Mouse (Mus musculus) heart, embryonic 14.5 days (tissue): Measurements from ENCODE around the gene Col9a2. TPM values are rescaled to one million over a fixed set of nuclear protein-coding genes. Genes with fewer than 3 reads are reported as not detected.

ENCODE experiments used
- ATAC-seq: fragments of 200-750 bp; cut with Nextera tagmentation; 2 replicates; pipeline ENCODE4 v1.8.0; 2017; ENCODE audit warnings: low read depth, moderate TSS enrichment; ENCODE audit not compliant: insufficient number of reproducible peaks, insufficient read depth, low FRiP score
- H3K27ac ChIP-seq, 2 experiments: fragments of 200-500 bp in 1 of 2; fragments of 300-500 bp in 1 of 2; sonication (generic) in 1 of 2; replicated peaks in 1 of 2; 2 replicates each; pipeline ENCODE4 v1.5.1; 2012 to 2014; ENCODE audit warnings: low read depth in 2 of 2, low read length in 2 of 2, control low read depth in 1 of 2, mild to moderate bottlenecking in 1 of 2, mixed read lengths in 1 of 2; ENCODE audit not compliant: control insufficient read depth in 1 of 2, insufficient read depth in 1 of 2
- H3K27me3 ChIP-seq: fragments of 300-500 bp; sonication (generic); 2 replicates; pipeline ENCODE4 v1.6.1; 2014; ENCODE audit warnings: mild to moderate bottlenecking, low read length, control low read depth; ENCODE audit not compliant: control insufficient read depth, insufficient read depth
- H3K36me3 ChIP-seq: fragments of 300-500 bp; sonication (generic); 2 replicates; pipeline ENCODE4 v1.6.1; 2014; ENCODE audit warnings: mild to moderate bottlenecking, control low read depth, low read length, mixed read lengths; ENCODE audit not compliant: control insufficient read depth, insufficient read depth
- H3K4me1 ChIP-seq, 2 experiments: fragments of 200-500 bp in 1 of 2; fragments of 300-500 bp in 1 of 2; sonication (generic) in 1 of 2; 2 replicates each; pipeline ENCODE4 v1.6.1; 2012 to 2014; ENCODE audit warnings: low read length in 2 of 2, control low read depth in 1 of 2, mixed read lengths in 1 of 2; ENCODE audit not compliant: control insufficient read depth in 2 of 2, insufficient read depth in 2 of 2
- H3K4me2 ChIP-seq: fragments of 300-500 bp; sonication (generic); 2 replicates; pipeline ENCODE4 v1.6.1; 2014; ENCODE audit warnings: mild to moderate bottlenecking, low read length
- H3K4me3 ChIP-seq, 2 experiments: fragments of 200-500 bp in 1 of 2; fragments of 300-500 bp in 1 of 2; sonication (generic) in 1 of 2; 2 replicates each; pipeline ENCODE4 v1.5.1; 2012 to 2014; ENCODE audit warnings: low read length in 2 of 2, mild to moderate bottlenecking in 2 of 2, control low read depth in 1 of 2, low read depth in 1 of 2, moderate library complexity in 1 of 2; ENCODE audit not compliant: control insufficient read depth in 1 of 2, insufficient read depth in 1 of 2
- H3K9ac ChIP-seq: fragments of 300-500 bp; sonication (generic); 2 replicates; pipeline ENCODE4 v1.6.1; 2014; ENCODE audit warnings: mild to moderate bottlenecking, low read length
- H3K9me3 ChIP-seq: fragments of 300-500 bp; sonication (generic); 2 replicates; pipeline ENCODE4 v1.6.1; 2016; ENCODE audit warnings: low read length, control low read depth; ENCODE audit not compliant: control insufficient read depth
- WGBS: fragments of 180-500 bp; shearing (Covaris S2); extraction: QIAGEN DNeasy Blood & Tissue Kit; methylation state at CpG from one replicate; pipeline ENCODE4 v1.1.7; 2014; 5-methylcytosine and 5-hydroxymethylcytosine counted together
- polyA plus RNA-seq: library from polyadenylated mRNA; unstranded; fragments of >200 nt; fragmentation: Nextera tagmentation; extraction: Ambion mirVana; gene quantifications from 2 replicates; pipeline ENCODE4 v1.2.1, GENCODE M21; 2014

The Col9a2 gene
- polyA plus RNA-seq, 1 experiment from 2014 or later: 6.5 TPM

GRCm38 (mm10) chr4:121003611-121004091 is 35.5 kb upstream of the Col9a2 start:
- peak overlapping the region; percentile 10; the same call in 1 of the 2 replicates for H3K9ac ChIP-seq
- no peak for ATAC-seq
- H3K4me1 ChIP-seq: peaks cover 12 to 41% of the 10 kb centered on the region in 2 experiments
- H3K36me3 ChIP-seq: no peaks in the 10 kb centered on the region
- no peak overlapping the region for H3K4me3 ChIP-seq
- WGBS: 30% methylated on average over 3 of the region's 3 CpGs
- peak overlapping the region; percentile 41 for H3K4me2 ChIP-seq
- H3K27me3 ChIP-seq: no peaks in the 10 kb centered on the region
- H3K9me3 ChIP-seq: no peaks in the 10 kb centered on the region
- peak overlapping the region; percentile 70 to 76 for H3K27ac ChIP-seq

GRCm38 (mm10) chr4:121004679-121005078 is 34.5 kb upstream of the Col9a2 start:
- Histone ChIP-seq H3K4me3 (no peak overlapping the region), H3K27me3 (no peaks in the 10 kb centered on the region), H3K4me1 (peaks cover 12 to 45% of the 10 kb centered on the region in 2 experiments), H3K9ac (no peak overlapping the region), H3K27ac (peak overlapping the region; percentile 28 to 76), H3K4me2 (peak overlapping the region; percentile 41), H3K36me3 (no peaks in the 10 kb centered on the region), H3K9me3 (no peaks in the 10 kb centered on the region)
- ATAC-seq: peak; percentile 52; the same call in 1 of the 2 replicates
- WGBS: 19% methylated on average over 4 of the region's 4 CpGs

GRCm38 (mm10) chr4:121007006-121007405 is 32.2 kb upstream of the Col9a2 start:
- Histone ChIP-seq H3K9ac (no peak overlapping the region), H3K4me3 (no peak overlapping the region), H3K36me3 (no peaks in the 10 kb centered on the region), H3K27ac (no peak overlapping the region), H3K4me2 (no peak overlapping the region), H3K4me1 (peaks cover 14 to 39% of the 10 kb centered on the region in 2 experiments), H3K9me3 (no peaks in the 10 kb centered on the region), H3K27me3 (no peaks in the 10 kb centered on the region)
- no peak for ATAC-seq

- no peak for ATAC-seq
- H3K4me2 ChIP-seq: no peak overlapping the region
- no peaks in the 10 kb centered on the region for H3K27me3 ChIP-seq
- H3K27ac ChIP-seq: no peak overlapping the region
- no peaks in the 10 kb centered on the region for H3K36me3 ChIP-seq
- H3K4me3 ChIP-seq: no peak overlapping the region
- H3K4me1 ChIP-seq: peaks cover 9 to 28% of the 10 kb centered on the region in 2 experiments
- no peaks in the 10 kb centered on the region for H3K9me3 ChIP-seq
- 62% methylated on average over 3 of the region's 3 CpGs for WGBS
- no peak overlapping the region for H3K9ac ChIP-seq
Measured at GRCm38 (mm10) chr4:121008071-121008745, 31.0 kb upstream of the Col9a2 start.

- 60% methylated on average over 5 of the region's 5 CpGs for WGBS
- Histone ChIP-seq H3K4me3 (no peak overlapping the region), H3K4me1 (peaks cover 7 to 20% of the 10 kb centered on the region in 2 experiments), H3K9me3 (no peaks in the 10 kb centered on the region), H3K27me3 (no peaks in the 10 kb centered on the region), H3K36me3 (no peaks in the 10 kb centered on the region), H3K9ac (no peak overlapping the region), H3K27ac (no peak overlapping the region), H3K4me2 (no peak overlapping the region)
- no peak for ATAC-seq
Measured at GRCm38 (mm10) chr4:121009151-121009550, 30.0 kb upstream of the Col9a2 start.

GRCm38 (mm10) chr4:121010770-121011549 is 28.2 kb upstream of the Col9a2 start:
- H3K9ac ChIP-seq: no peak overlapping the region
- 83% methylated on average over 11 of the region's 11 CpGs for WGBS
- no peak overlapping the region for H3K4me3 ChIP-seq
- no peaks in the 10 kb centered on the region for H3K36me3 ChIP-seq
- ATAC-seq: no peak
- H3K27me3 ChIP-seq: no peaks in the 10 kb centered on the region
- peaks cover 4 to 24% of the 10 kb centered on the region in 2 experiments; a peak in 3 of 4 replicates for H3K4me1 ChIP-seq
- H3K4me2 ChIP-seq: no peak overlapping the region
- no peak overlapping the region; a peak in 1 of 4 replicates for H3K27ac ChIP-seq
- H3K9me3 ChIP-seq: no peaks in the 10 kb centered on the region

GRCm38 (mm10) chr4:121014594-121015267 is 24.5 kb upstream of the Col9a2 start:
- Histone ChIP-seq H3K27me3 (no peaks in the 10 kb centered on the region), H3K4me2 (peak overlapping the region; percentile 85), H3K27ac (no peak overlapping the region), H3K36me3 (no peaks in the 10 kb centered on the region), H3K4me3 (0 out of 4 replicates have a peak overlapping the region, but pooled peaks of 1 of the 2 experiments have one; percentile 5), H3K9me3 (no peaks in the 10 kb centered on the region), H3K9ac (peak overlapping the region; percentile 25; the same call in 1 of the 2 replicates), H3K4me1 (peaks cover 6 to 33% of the 10 kb centered on the region in 2 experiments; a peak in 3 of 4 replicates)
- 44% methylated on average over 10 of the region's 10 CpGs for WGBS
- no peak for ATAC-seq
